Comparison of ENCODE assay signal across 18 mouse cellular contexts in the genomic region with DNA sequence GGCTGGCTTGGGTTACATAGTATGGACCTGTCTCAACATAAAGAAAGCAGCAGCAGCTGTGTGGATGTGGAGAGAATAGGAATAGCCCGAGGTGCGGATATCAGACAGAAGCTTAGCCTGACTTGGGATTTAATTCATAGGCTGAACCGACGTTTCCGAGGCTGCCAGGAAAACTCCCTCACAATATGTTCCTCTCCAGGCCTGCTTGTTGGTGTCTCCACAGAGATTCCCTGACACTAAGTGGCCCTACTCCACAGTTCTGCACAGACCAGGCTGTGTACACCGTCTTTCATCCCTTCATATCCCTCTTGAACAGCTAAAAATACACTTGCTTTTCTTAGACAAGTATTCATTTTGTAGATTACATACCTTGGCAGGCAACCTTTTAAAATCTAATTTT. TPM values are rescaled to one million over a fixed set of nuclear protein-coding genes. Genes with fewer than 3 reads are reported as not detected.
A peak's percentile ranks its signal among the peaks of the same experiment; 100 is the strongest.
DNase-seq lines count a peak whose midpoint lies in the region; ATAC-seq lines count a peak whose summit lies in the region.
"Had no signal": no experiment of that assay in that cellular context is flagged by ENCODE, and none has a peak within 500 bp of the region (broad histone marks: within the 10 kb centered on the region; RNA-seq: fewer than 3 reads in every experiment).

No protein-coding gene starts in this region.

- H3K4me1 ChIP-seq in heart, embryonic 11.5 days (ENCODE audit: control insufficient read depth, insufficient read depth, low read length): 0 out of 2 replicates have a peak, but pooled peaks cover 2% of the 10 kb centered on the region
- peaks cover 12% of the 10 kb centered on the region; the same call in 1 of the 2 replicates for H3K4me1 ChIP-seq in heart, embryonic 10.5 days
- H3K4me1 ChIP-seq: hindbrain, embryonic 13.5 days; liver, embryonic 12.5 days; midbrain, embryonic 13.5 days had no signal

- ATAC-seq in cerebellum, adult (ENCODE audit: insufficient number of reproducible peaks, low FRiP score, low TSS enrichment): no peak
- no peak for ATAC-seq in heart, embryonic 11.5 days (replicated peaks; ENCODE audit: insufficient number of reproducible peaks, low FRiP score, low TSS enrichment)
- ATAC-seq: liver, embryonic 12.5 days; midbrain, embryonic 13.5 days had no signal

- no peak overlapping the region for H3K9ac ChIP-seq in heart, embryonic 11.5 days (ENCODE audit: low read depth, low read length)
- H3K9ac ChIP-seq: hindbrain, embryonic 13.5 days; liver, embryonic 12.5 days; lung, embryonic 14.5 days; midbrain, embryonic 13.5 days had no signal

- no peak overlapping the region for H3K4me3 ChIP-seq in heart, embryonic 11.5 days (ENCODE audit: low read depth, low read length)
- no peak overlapping the region for H3K4me3 ChIP-seq in heart, embryonic 10.5 days
- H3K4me3 ChIP-seq: hindbrain, embryonic 13.5 days; liver, embryonic 12.5 days; midbrain, embryonic 13.5 days had no signal

- no peak overlapping the region for H3K4me2 ChIP-seq in heart, embryonic 11.5 days
- H3K4me2 ChIP-seq: hindbrain, embryonic 13.5 days; liver, embryonic 12.5 days; lung, embryonic 14.5 days; midbrain, embryonic 13.5 days had no signal

- H3K27me3 ChIP-seq in heart, embryonic 11.5 days (ENCODE audit: control insufficient read depth, insufficient read depth, low read length): no peaks in the 10 kb centered on the region
- H3K27me3 ChIP-seq in heart, embryonic 10.5 days (ENCODE audit: insufficient read depth, poor library complexity, severe bottlenecking): no peaks in the 10 kb centered on the region
- H3K27me3 ChIP-seq: hindbrain, embryonic 13.5 days; liver, embryonic 12.5 days; midbrain, embryonic 13.5 days had no signal

- H3K9me3 ChIP-seq in heart, embryonic 11.5 days (replicated peaks; ENCODE audit: control insufficient read depth, low read length): no peaks in the 10 kb centered on the region
- H3K9me3 ChIP-seq in heart, embryonic 10.5 days: no peaks in the 10 kb centered on the region
- H3K9me3 ChIP-seq: hindbrain, embryonic 13.5 days; liver, embryonic 12.5 days; midbrain, embryonic 13.5 days had no signal

- peak; percentile 61 for DNase-seq in cerebellum, adult 9-10 months
- no peak for DNase-seq in heart, embryonic 10.5 days (ENCODE audit: low spot score)
- DNase-seq in right cerebral cortex, adult 18-20 months: peak; percentile 30
- DNase-seq in right cerebral cortex, postnatal 4 days: no peak
- no peak for DNase-seq in spleen, adult 18-20 months
- DNase-seq in testis, postnatal 14 days (ENCODE audit: low spot score): no peak
- DNase-seq: adrenal gland, adult 8-10 months; gastrocnemius, postnatal 36 days; kidney, adult 9 months; kidney, postnatal 36 days; lung, embryonic 14.5 days had no signal

- 63% methylated on average over 6 of the region's 6 CpGs for WGBS in heart, embryonic 11.5 days (ENCODE audit: insufficient replicate concordance)
- 63% methylated on average over 6 of the region's 6 CpGs for WGBS in heart, embryonic 10.5 days

- peaks cover 14% of the 10 kb centered on the region; the same call in 1 of the 2 replicates for H3K36me3 ChIP-seq in heart, embryonic 11.5 days (ENCODE audit: control insufficient read depth, insufficient read depth, low read length)
- peaks cover 74% of the 10 kb centered on the region for H3K36me3 ChIP-seq in heart, embryonic 10.5 days

- peak overlapping the region; percentile 42 for H3K27ac ChIP-seq in heart, embryonic 11.5 days (ENCODE audit: low read depth, low read length)
- no peak overlapping the region for H3K27ac ChIP-seq in heart, embryonic 10.5 days
- H3K27ac ChIP-seq: hindbrain, embryonic 13.5 days; liver, embryonic 12.5 days; macrophage; midbrain, embryonic 13.5 days had no signal

RNA-seq across cellular contexts. Expression of gene Adrm1, which starts 23.9 kb away (rescaled TPM):
- 121 and 126 TPM in 2 replicates for polyA plus RNA-seq in heart, embryonic 11.5 days (2014; fragmentation: Nextera tagmentation; extraction: Ambion mirVana)
- 202 and 240 TPM in 2 replicates for polyA plus RNA-seq in heart, embryonic 10.5 days (2016; fragmentation: Nextera tagmentation; extraction: Ambion mirVana)

RNA-seq across cellular contexts. Expression of gene Osbpl2, which starts 28.3 kb away (rescaled TPM):
- polyA plus RNA-seq in heart, embryonic 11.5 days (2014; fragmentation: Nextera tagmentation; extraction: Ambion mirVana): 33.4 and 36.1 TPM in 2 replicates
- 29.7 and 38.0 TPM in 2 replicates for polyA plus RNA-seq in heart, embryonic 10.5 days (2016; fragmentation: Nextera tagmentation; extraction: Ambion mirVana)

RNA-seq across cellular contexts. Expression of gene Hrh3, which starts 43.1 kb away (rescaled TPM):
- polyA plus RNA-seq in heart, embryonic 11.5 days (2014; fragmentation: Nextera tagmentation; extraction: Ambion mirVana): not detected in 2 replicates
- polyA plus RNA-seq in heart, embryonic 10.5 days (2016; fragmentation: Nextera tagmentation; extraction: Ambion mirVana): 0.10 TPM in 1 of 2 replicates, not detected in the other
- polyA plus RNA-seq: liver, embryonic 12.5 days; lung, embryonic 14.5 days; macrophage; stomach, embryonic 14.5 days had no signal

Comparison
In these comparisons a context has a peak if more than half of its experiments do, and no peak if none do; other contexts are left out.
1. DNase-seq: peak in cerebellum, adult 9-10 months (single experiment) and right cerebral cortex, adult 18-20 months (single experiment); none in heart, embryonic 10.5 days (single experiment), right cerebral cortex, postnatal 4 days (single experiment), spleen, adult 18-20 months (0 of 2) and testis, postnatal 14 days (single experiment).